Mouse (Mus musculus): Measurements from ENCODE around the gene Traf3ip1.

The Traf3ip1 gene

DNA sequence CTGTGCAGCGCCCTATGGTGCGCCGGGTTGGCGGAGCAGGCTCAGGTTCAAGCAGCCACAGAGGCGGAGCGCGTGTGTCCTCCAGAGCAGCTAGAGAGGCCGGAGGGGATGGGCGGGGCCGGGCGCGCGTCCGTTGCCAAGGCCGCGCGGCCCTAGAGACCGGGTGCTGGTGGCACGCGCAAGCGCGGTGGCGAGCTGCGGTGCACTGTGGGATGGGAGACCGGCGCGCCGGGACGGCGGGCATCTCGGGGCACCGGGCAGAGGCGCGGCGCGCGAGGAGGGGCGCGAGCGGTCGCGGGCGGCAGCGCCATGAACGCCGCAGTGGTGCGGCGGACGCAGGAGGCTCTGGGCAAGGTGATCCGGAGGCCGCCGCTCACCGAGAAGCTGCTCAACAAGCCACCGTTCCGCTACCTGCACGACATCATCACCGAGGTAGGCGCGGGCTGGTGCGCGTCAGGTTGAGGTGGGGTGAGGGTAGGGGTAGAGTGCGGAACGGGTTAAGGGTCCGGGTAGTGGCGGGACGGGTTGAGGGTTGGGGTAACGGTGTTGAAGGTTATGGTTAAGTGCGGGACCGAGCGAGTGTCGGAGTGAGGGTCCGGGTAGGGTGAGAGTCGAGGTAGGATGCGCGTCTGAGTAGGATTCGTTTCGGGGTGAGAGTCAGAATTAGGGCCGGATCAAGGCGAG lies at the start of gene Traf3ip1:
TSS of gene Traf3ip1 (plus strand) at position 191 of the 684 bp plus-strand sequence.
- WGBS: under 1% methylated on average over 79 of the region's 79 CpGs

DNA sequence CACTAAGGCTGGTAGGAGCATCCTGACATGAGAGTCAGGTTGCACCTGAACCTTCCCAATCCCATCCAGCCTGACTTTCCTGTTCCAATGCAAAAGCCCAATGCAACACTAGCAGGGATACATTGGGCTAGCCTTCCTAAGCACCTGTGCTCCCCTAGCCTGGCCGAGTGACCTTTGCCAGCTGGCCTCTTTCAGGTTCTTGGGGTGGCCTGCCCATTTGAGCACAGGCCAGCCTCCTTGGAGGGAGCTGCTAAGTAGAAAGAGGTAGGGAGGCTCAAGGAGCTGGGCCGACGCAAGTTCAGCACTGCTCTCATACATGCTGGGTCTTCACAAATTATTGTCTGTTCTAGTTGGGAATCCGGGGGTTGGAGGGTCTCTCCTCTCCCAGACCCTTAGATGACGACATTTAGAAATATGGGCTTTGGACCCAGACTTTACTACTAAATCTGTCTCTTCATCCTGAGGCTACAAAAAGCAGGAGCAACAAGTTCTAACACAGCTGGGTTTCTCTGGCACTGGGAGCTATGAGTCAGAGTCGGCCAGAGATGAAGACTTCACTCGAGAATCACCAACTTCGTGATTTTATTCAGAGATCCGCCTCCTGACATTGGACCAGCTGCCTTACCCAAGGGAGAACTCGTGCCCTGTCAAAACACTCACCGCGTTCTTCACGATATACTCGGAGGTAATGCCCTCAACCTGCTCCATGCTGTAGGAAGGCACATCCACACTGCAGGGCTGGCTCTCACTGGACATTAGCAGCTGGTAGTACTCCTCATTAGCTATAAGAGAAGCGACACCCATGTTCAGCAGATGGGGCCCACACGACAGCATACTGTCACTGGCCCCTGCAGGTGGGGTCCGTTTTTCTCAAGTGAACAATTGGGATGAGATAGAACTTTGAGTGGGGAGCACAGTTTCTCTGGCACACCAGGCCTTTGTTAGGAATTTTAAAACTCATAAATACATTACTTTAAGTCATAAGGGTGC lies 49.3 kb upstream of the Traf3ip1 start:
- WGBS: 61% methylated on average over 17 of the region's 17 CpGs

DNA sequence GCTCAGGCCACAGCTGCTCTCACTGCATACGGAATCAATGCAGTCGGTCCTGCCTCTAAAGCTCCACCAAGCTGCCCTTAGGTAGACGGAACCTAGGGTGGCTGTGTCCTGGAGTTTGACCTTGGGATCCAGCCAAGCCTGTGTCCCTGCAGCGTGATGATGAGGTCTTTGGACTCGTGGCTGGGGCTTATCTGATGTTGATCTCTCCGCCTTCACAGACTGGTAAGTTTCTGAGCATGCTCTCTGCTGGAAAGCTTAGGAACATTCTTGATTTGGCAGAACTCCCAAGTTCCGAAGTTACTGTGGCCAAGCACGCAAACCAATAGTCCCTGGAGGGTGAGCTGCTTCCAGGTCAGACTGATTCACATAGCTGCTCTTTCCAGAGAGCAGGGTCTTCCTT lies 48.4 kb upstream of the Traf3ip1 start:
- WGBS: 45% methylated on average over 8 of the region's 8 CpGs

- WGBS: 73% methylated on average over 4 of the region's 4 CpGs
These were observed 47.9 kb upstream of the Traf3ip1 start for GRCm38 (mm10) chr1:91446511-91446910.

- 96% methylated on average over 10 of the region's 10 CpGs for WGBS
These were observed 45.8 kb upstream of the Traf3ip1 start for GRCm38 (mm10) chr1:91448688-91449087.

DNA sequence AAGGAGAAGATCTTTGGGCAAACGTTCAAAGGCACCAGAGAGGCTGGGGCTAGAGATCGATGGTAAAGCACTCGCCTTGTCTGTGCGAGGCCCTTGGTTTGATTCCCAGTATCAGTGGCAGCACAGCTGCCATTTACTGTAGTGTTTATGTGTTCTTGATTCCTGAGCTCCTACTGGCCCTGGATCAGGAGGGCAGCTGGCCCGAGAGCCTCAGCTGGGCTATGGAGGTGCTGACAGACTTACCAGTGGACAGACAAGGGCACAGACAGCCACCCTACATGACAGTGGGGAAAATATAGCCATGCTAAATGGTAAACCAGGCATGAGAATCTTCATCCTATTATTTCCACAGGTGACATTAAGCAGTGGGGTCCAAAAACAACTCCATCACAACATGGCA lies 43.6 kb upstream of the Traf3ip1 start:
- WGBS: 87% methylated on average over 5 of the region's 5 CpGs

- 80% methylated on average over 5 of the region's 5 CpGs for WGBS
These were observed 42.8 kb upstream of the Traf3ip1 start for GRCm38 (mm10) chr1:91451547-91452084.

- 84% methylated on average over 9 of the region's 9 CpGs for WGBS
These were observed 40.5 kb upstream of the Traf3ip1 start for GRCm38 (mm10) chr1:91453932-91454331.

- WGBS: 84% methylated on average over 3 of the region's 3 CpGs
These were observed 40.1 kb upstream of the Traf3ip1 start for GRCm38 (mm10) chr1:91454366-91454765.

- WGBS: 85% methylated on average over 3 of the region's 3 CpGs
These were observed 39.5 kb upstream of the Traf3ip1 start for GRCm38 (mm10) chr1:91454927-91455326.

DNA sequence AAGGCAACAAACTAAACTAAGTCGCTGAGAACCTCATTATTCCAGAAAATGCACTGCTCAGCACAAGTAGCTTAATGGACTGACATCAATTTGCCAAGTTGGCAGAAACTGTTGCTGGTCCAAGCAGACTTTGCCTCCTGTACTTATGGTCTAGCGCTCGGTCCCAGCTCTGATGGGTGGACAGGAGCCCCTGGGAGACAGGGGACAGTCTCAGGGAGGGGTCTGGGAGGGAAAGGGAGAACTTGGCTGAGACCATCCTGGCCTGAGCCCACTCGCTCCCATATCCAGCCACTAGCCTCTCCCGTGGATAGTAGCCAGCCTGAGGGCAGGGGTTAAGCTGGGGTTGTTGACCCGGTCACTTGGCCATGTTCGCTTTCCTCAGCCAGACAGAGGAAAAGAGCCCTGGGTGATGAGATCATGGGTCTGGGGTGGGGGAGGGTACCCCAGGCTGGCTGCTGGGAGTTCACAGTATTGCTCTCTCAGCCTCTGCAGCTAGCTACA lies 38.7 kb upstream of the Traf3ip1 start:
- WGBS: 44% methylated on average over 7 of the region's 7 CpGs

GRCm38 (mm10) chr1:91456301-91456801 lies 38.1 kb upstream of the Traf3ip1 start:
- 16% methylated on average over 11 of the region's 11 CpGs for WGBS

DNA sequence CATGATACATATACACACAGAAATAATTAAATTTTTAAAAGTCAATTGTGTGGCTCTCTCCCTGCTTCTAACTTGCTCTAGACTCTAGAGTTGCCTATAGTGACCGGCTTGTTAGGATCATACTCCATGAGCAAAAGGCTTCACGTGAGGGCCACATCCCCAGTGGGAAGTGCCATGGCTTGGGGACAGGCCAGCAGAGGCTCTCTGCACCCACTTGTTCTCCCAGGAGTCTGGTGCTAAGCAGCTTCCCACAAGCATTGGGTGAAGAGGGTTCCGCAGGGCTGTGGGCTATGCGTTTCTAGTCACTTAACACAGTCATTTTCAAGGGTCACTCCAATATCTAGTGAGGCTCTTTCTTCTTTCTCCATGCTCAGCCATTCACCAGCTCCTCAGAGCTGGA lies 37.3 kb upstream of the Traf3ip1 start:
- whole genome bisulfite sequencing: 62% methylated on average over 4 of the region's 4 CpGs

DNA sequence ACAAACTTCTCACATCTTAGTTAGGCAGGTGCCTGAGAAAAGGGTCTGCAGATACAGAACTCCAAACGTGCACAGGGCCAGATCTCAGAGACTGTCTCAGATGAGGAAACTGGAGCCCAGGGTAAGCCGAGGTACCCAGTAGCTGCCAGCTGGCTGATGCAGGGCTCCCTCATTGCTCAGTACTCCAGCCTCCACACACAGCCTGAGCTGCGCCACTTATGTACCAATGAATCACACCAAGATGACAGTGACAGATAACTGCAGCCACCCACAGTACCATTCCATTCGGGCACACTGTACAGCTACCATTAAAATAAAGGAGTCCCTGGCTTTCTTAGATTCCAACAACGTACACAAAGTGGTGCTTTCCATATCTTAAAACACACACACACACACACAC lies 36.7 kb upstream of the Traf3ip1 start:
- WGBS: 28% methylated on average over 5 of the region's 5 CpGs

- WGBS: 3% methylated on average over 8 of the region's 8 CpGs
These were observed 36.1 kb upstream of the Traf3ip1 start for GRCm38 (mm10) chr1:91458223-91458861.

DNA sequence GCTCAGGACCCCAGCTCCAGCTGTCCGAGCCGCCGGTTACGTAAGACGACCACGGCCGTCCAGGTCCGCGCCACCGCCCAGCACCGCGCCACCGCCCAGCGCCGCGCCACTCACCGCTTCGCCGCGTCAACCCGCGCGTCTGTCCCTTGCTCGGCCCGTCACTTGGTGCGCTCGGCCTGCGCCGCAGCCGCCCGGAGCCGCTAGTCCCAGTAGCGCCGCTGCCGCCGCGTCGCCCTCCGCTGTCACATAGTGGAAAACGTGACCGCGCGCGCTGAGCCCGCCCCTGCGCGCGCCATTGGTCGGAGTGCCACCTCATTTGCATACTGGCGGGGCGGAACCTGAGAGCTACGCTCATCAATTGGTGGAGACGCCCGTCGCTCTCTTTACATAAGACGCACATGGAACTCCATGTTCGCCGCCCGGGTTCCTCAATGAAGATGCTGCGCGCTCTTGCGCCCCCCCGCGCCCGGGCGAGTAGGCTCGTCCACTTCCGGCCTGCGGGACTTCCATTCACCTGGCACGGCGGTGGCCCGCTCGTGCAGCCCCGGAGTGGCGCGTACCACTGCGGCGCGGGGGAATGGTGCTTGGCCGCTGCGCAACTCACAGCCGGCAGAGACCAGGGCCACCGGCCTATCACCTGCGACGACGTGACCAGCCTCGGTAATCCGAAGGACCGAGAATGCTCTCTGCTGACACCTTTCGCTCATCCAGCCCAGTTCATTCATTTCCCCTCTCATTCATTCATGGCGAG lies 35.2 kb upstream of the Traf3ip1 start, which contains the start of gene Per2:
TSS of gene Per2 (minus strand) at position 266 of the 751 bp plus-strand sequence.
- under 1% methylated on average over 91 of the region's 91 CpGs for WGBS

DNA sequence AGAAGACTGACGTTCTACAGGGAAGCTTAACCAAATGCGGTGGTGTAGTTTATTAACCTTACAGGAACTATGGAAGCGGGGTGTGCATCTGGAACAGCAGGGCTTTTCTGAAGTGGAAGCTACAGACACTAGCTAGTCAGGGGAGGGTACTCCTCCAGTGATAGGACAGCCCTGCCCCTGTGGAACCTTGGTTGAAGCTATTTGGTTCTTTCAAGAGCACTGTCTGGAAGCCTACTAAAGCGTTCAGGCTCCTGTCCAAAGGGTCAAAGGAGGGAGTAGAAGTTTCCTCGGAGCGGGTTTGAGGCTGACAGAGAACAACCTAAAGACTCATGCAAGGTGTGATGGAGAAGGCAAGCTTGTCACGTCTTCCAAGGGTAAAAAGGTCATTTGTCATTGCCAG lies 34.4 kb upstream of the Traf3ip1 start:
- 37% methylated on average over 7 of the region's 7 CpGs for WGBS

DNA sequence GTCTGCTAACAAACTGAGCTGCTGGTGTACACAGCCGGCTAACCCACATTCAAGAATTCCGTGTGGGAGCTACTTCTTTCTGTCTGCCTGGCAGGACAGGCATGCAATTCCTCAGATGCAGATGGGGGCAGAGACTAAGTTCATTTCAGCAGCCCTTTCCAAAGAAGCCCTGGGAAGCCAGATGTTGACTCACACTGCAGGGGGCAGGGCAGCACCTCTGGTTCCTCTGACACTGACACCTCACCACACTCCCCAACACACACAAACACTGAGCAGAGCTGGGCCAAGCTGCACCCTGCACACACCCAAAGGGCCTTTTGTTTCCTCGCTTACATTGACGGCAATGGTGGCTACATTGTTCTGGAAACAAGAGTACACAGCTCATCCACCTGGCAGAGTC lies 33.9 kb upstream of the Traf3ip1 start:
- 41% methylated on average over 4 of the region's 4 CpGs for WGBS

GRCm38 (mm10) chr1:91463336-91463995 lies 31.0 kb upstream of the Traf3ip1 start:
- WGBS: 88% methylated on average over 13 of the region's 13 CpGs

DNA sequence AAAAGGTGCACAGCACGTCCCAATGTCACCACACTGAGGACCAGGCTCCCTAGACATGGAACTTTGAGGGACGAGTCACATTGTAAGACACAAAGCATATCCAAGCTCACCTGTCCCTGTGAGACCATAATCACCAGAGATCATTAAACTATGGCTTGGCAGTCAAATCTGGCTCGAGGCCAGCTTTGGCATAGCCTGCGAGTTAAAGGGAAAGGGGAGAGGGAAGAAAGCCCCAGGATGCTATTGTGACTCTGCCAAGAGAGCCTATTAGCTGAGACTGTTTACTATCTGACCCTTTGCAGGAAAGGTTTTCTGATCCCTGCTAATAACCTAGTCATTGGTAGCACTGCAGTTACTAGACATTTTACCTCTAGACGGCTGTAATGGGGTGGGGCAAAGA lies 30.0 kb upstream of the Traf3ip1 start:
- 49% methylated on average over 5 of the region's 5 CpGs for WGBS
